Mouse (Mus musculus) neural tube, embryonic 12.5 days (tissue): ENCODE measurements around the gene Rcor1. TPM values are rescaled to one million over a fixed set of nuclear protein-coding genes. Genes with fewer than 3 reads are reported as not detected.

Experiments
- ATAC-seq: fragments of 200-750 bp; cut with Nextera tagmentation; 2 replicates; pipeline ENCODE4 v1.8.0; 2017; ENCODE audit warnings: low read depth, mild to moderate bottlenecking, moderate TSS enrichment, moderate library complexity; ENCODE audit not compliant: low FRiP score
- H3K27ac ChIP-seq: fragments of 300-500 bp; sonication (generic); 2 replicates; pipeline ENCODE4 v1.5.1; 2016
- H3K27me3 ChIP-seq: fragments of 300-500 bp; sonication (generic); replicated peaks from 2 replicates; pipeline ENCODE4 v1.6.1; 2016; ENCODE audit warnings: mild to moderate bottlenecking
- H3K36me3 ChIP-seq: fragments of 300-500 bp; sonication (generic); 2 replicates; pipeline ENCODE4 v1.6.1; 2016; ENCODE audit warnings: mild to moderate bottlenecking
- H3K4me1 ChIP-seq: fragments of 300-500 bp; sonication (generic); 2 replicates; pipeline ENCODE4 v1.6.1; 2016
- H3K4me2 ChIP-seq: fragments of 300-500 bp; sonication (generic); replicated peaks from 2 replicates; pipeline ENCODE4 v1.6.1; 2016; ENCODE audit warnings: mild to moderate bottlenecking
- H3K4me3 ChIP-seq: fragments of 300-500 bp; sonication (generic); 2 replicates; pipeline ENCODE4 v1.5.1; 2016
- H3K9ac ChIP-seq: fragments of 300-500 bp; sonication (generic); 2 replicates; pipeline ENCODE4 v1.6.1; 2016; ENCODE audit warnings: mild to moderate bottlenecking
- H3K9me3 ChIP-seq: fragments of 300-500 bp; sonication (generic); 2 replicates; pipeline ENCODE4 v1.6.1; 2016; ENCODE audit warnings: mild to moderate bottlenecking
- WGBS: fragments of 180-500 bp; shearing (Covaris S2); methylation state at CpG from one replicate; pipeline ENCODE4 v1.1.7; 2016; 5-methylcytosine and 5-hydroxymethylcytosine counted together
- polyA plus RNA-seq: library from polyadenylated mRNA; unstranded; fragments of >200 nt; fragmentation: Nextera tagmentation; extraction: Ambion mirVana; gene quantifications from 2 replicates; pipeline ENCODE4 v1.2.1, GENCODE M21; 2016

The Rcor1 gene
- polyA plus RNA-seq, 1 experiment from 2014 or later: 7.9 TPM

DNA sequence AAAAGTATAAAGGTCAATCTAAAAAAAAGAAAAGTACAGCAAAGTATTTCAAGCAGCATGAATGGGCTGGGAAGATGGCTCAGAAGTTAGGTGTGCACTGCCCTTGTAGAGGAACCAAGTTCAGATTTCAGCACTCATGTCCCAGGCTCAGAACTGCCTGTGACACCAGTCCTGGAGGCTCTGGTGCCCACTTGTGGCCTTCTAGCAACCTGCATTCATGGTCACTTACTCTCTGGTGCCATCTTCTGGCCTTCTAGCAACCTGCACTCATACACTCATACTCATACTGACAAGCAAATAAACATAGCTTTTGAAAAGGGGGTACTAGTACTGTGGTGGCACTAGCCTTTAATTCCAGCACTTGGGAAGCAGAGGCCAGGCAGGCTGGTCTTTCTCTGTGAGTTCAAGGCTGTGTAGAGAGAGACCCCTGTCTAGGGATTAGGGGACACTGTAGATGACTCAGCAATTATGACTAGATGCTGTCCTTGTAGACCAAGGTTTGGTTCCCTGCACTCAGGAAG lies 83.2 kb downstream of the Rcor1 start:
- peaks cover 4% of the 10 kb centered on the region; the same call in 1 of the 2 replicates for H3K4me1 ChIP-seq
- no peak overlapping the region for H3K4me3 ChIP-seq
- no peak for ATAC-seq
- H3K36me3 ChIP-seq: peaks cover 17% of the 10 kb centered on the region
- H3K9me3 ChIP-seq: peaks cover 4% of the 10 kb centered on the region; the same call in 1 of the 2 replicates
- H3K9ac ChIP-seq: no peak overlapping the region
- no peak overlapping the region for H3K4me2 ChIP-seq
- H3K27me3 ChIP-seq: no peaks in the 10 kb centered on the region
- no peak overlapping the region for H3K27ac ChIP-seq

DNA sequence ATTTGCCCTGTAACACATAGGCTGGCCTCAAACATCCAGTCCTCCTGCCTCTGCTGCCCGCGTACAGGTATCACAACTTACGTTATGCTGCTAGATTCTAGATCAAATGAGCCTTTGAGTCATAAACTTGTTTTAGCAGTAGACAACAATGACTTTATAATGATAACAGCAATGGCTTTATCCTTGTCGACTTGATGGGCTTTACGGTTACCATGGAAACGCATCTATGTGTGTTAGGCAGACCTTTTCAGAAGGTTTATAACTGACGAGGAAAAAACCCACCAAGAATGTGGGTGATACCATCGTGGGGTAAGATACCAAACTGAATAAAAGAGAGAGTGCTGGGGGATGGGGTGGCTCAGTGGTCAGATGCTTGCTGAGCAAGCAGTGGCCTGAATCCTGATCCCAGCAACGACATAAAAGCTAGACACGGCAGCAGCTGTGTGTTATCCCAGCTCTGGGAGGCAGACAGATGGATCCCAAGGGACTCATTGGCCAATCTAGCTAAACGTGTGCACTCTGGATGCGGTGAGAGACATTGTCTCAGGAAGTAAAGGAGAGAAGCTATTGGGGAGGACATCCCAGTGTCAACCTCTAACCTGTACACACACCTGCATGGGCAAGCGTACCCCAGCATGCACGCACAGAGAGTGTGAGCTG lies 85.6 kb downstream of the Rcor1 start:
- Histone ChIP-seq H3K27me3 (no peaks in the 10 kb centered on the region), H3K27ac (no peak overlapping the region), H3K9ac (no peak overlapping the region), H3K4me3 (no peak overlapping the region), H3K36me3 (0 out of 2 replicates have a peak, but pooled peaks cover under 1% of the 10 kb centered on the region), H3K4me1 (peaks cover 4% of the 10 kb centered on the region; the same call in 1 of the 2 replicates), H3K9me3 (peaks cover 4% of the 10 kb centered on the region; the same call in 1 of the 2 replicates), H3K4me2 (no peak overlapping the region)
- WGBS: 67% methylated on average over 14 of the region's 14 CpGs
- no peak for ATAC-seq

DNA sequence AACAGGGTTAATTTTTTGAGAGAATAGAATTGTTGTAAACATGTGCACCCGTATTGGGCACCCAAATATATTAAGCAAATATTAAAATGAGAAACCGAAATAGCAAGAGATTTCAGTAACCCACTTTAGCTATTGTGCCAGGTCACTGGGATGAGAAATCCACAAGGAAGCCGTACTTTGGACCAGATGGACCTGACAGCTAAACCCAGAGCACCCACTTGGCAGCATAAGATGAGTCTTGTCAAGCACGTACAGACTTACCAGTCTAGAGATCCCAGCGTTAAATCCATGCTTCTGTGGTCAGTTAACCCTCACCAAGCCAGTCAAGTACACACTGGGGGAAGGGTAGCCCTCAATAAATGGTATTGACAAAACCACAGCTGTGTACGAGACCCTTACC lies 86.5 kb downstream of the Rcor1 start:
- WGBS: 88% methylated on average over 6 of the region's 6 CpGs
- no peaks in the 10 kb centered on the region for H3K27me3 ChIP-seq
- no peak overlapping the region for H3K27ac ChIP-seq
- H3K4me3 ChIP-seq: no peak overlapping the region
- H3K36me3 ChIP-seq: no peaks in the 10 kb centered on the region
- no peak for ATAC-seq
- H3K4me2 ChIP-seq: no peak overlapping the region
- peaks cover 4% of the 10 kb centered on the region; the same call in 1 of the 2 replicates for H3K9me3 ChIP-seq
- H3K9ac ChIP-seq: no peak overlapping the region
- peaks cover 4% of the 10 kb centered on the region; the same call in 1 of the 2 replicates for H3K4me1 ChIP-seq

- Histone ChIP-seq H3K36me3 (no peaks in the 10 kb centered on the region), H3K27ac (no peak overlapping the region), H3K9me3 (no peaks in the 10 kb centered on the region), H3K4me2 (no peak overlapping the region), H3K4me3 (no peak overlapping the region), H3K4me1 (no peaks in the 10 kb centered on the region), H3K27me3 (no peaks in the 10 kb centered on the region), H3K9ac (no peak overlapping the region)
- no peak for ATAC-seq
- 89% methylated on average over 7 of the region's 7 CpGs for WGBS
These were observed 95.0 kb downstream of the Rcor1 start for GRCm38 (mm10) chr12:111134169-111134568.

GRCm38 (mm10) chr12:111134791-111135733 lies 95.9 kb downstream of the Rcor1 start:
- no peak overlapping the region for H3K27ac ChIP-seq
- 76% methylated on average over 19 of the region's 19 CpGs for WGBS

GRCm38 (mm10) chr12:111135953-111136352 lies 96.8 kb downstream of the Rcor1 start:
- no peak overlapping the region for H3K4me3 ChIP-seq
- no peak for ATAC-seq

More at GRCm38 (mm10) chr12:111134791-111135733, 95.9 kb downstream of the Rcor1 start:
- ATAC-seq: no peak
- H3K9me3 ChIP-seq: no peaks in the 10 kb centered on the region
- H3K36me3 ChIP-seq: no peaks in the 10 kb centered on the region
- H3K9ac ChIP-seq: no peak overlapping the region
- no peaks in the 10 kb centered on the region for H3K27me3 ChIP-seq
- no peak overlapping the region for H3K4me3 ChIP-seq
- H3K4me1 ChIP-seq: no peaks in the 10 kb centered on the region
- no peak overlapping the region for H3K4me2 ChIP-seq

DNA sequence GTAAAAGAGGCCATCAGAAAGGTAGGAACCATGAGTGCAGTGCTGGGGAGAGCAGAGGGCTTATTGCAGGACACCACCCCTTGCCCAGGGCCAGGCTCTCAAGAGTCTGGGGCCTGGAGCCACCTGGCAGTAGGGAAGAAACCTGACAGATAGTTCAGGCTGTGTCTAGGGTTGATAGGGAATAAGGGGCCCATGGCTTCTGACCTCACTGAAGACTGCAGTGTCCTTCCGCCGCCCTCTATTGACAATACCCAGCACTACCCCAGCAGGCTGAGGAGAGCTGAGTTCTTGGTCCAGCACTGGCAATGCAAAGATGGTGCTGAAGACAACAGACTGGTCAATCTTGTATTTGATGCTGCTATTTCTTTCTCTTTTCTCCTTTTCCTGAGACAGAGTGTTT lies 97.9 kb downstream of the Rcor1 start:
- Histone ChIP-seq H3K4me1 (no peaks in the 10 kb centered on the region), H3K27ac (no peak overlapping the region), H3K27me3 (no peaks in the 10 kb centered on the region), H3K9me3 (no peaks in the 10 kb centered on the region), H3K4me2 (no peak overlapping the region), H3K4me3 (no peak overlapping the region), H3K36me3 (no peaks in the 10 kb centered on the region), H3K9ac (no peak overlapping the region)
- 58% methylated on average over 2 of the region's 2 CpGs for WGBS
- ATAC-seq: no peak

More at GRCm38 (mm10) chr12:111135953-111136352, 96.8 kb downstream of the Rcor1 start:
- Histone ChIP-seq H3K27ac (no peak overlapping the region), H3K9ac (no peak overlapping the region), H3K4me1 (no peaks in the 10 kb centered on the region), H3K4me2 (no peak overlapping the region), H3K36me3 (no peaks in the 10 kb centered on the region), H3K27me3 (no peaks in the 10 kb centered on the region), H3K9me3 (no peaks in the 10 kb centered on the region)
- WGBS: 77% methylated on average over 3 of the region's 3 CpGs

- no peaks in the 10 kb centered on the region for H3K36me3 ChIP-seq
- peak; percentile 72 for ATAC-seq
- H3K4me2 ChIP-seq: peak overlapping the region; percentile 47
- no peaks in the 10 kb centered on the region for H3K9me3 ChIP-seq
- WGBS: 10% methylated on average over 12 of the region's 12 CpGs
- H3K4me1 ChIP-seq: peaks cover 21% of the 10 kb centered on the region
- peak overlapping the region; percentile 64; the same call in 1 of the 2 replicates for H3K27ac ChIP-seq
- H3K9ac ChIP-seq: peak overlapping the region; percentile 29; the same call in 1 of the 2 replicates
- H3K27me3 ChIP-seq: no peaks in the 10 kb centered on the region
- H3K4me3 ChIP-seq: no peak overlapping the region
These were observed 103.9 kb downstream of the Rcor1 start for GRCm38 (mm10) chr12:111143005-111143508.

DNA sequence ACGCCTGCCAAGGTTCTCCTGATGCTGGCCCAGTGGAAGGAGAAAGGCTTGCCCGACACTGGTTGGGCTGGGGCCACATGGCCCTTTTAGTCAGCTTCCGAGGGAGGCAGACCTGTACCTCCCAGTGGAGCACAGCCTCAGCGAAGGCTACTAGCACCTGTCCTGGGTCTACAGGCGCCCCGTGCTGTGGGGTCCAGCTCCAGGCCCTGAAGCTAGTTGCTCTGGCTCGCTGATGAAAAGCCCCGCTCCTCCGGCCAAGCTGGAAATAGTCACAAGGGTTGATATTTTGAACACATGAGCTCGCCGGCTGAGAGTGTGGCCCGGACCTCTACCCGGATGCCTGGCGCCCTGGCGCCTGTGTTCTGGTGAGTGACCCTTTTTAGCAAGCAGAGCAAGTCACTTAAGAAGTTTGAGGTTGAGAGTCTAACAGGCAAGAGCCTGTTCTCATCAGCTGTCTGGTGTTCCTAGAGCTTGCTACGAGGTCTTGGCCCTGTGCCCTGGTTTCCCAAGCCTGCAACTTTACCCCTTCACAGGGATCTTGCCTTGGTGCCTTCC lies 104.4 kb downstream of the Rcor1 start:
- ATAC-seq: peak; percentile 17; the same call in 1 of the 2 replicates
- peaks cover 21% of the 10 kb centered on the region for H3K4me1 ChIP-seq
- peak overlapping the region; percentile 47 for H3K4me2 ChIP-seq
- no peaks in the 10 kb centered on the region for H3K36me3 ChIP-seq
- H3K4me3 ChIP-seq: no peak overlapping the region
- H3K9me3 ChIP-seq: no peaks in the 10 kb centered on the region
- H3K9ac ChIP-seq: peak overlapping the region; percentile 29; the same call in 1 of the 2 replicates
- peak overlapping the region; percentile 64; the same call in 1 of the 2 replicates for H3K27ac ChIP-seq
- no peaks in the 10 kb centered on the region for H3K27me3 ChIP-seq
- 69% methylated on average over 16 of the region's 16 CpGs for WGBS

DNA sequence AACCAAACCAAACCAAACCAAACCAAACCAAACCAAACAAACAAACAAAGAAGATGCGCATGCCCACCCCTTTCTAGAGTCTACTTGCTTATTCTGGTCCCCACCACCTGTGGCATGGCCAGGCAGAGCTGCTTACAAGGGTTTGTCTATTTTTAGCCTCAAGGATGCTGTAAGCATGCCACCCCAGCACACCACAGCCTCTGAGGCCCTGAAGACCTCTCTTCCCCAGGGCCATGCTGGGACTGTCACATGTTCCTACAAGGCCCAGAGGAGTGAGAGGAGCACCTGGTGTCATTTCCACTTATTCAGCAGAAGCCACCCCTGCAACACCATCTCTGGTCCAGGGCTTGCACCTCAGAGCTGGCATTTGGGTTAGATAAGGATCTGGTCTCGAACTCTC lies 105.4 kb downstream of the Rcor1 start:
- WGBS: 98% methylated on average over 2 of the region's 2 CpGs
- H3K27me3 ChIP-seq: no peaks in the 10 kb centered on the region
- H3K27ac ChIP-seq: no peak overlapping the region
- no peaks in the 10 kb centered on the region for H3K36me3 ChIP-seq
- peaks cover 21% of the 10 kb centered on the region for H3K4me1 ChIP-seq
- no peak for ATAC-seq
- no peak overlapping the region for H3K4me3 ChIP-seq
- no peaks in the 10 kb centered on the region for H3K9me3 ChIP-seq
- no peak overlapping the region for H3K9ac ChIP-seq
- no peak overlapping the region for H3K4me2 ChIP-seq

DNA sequence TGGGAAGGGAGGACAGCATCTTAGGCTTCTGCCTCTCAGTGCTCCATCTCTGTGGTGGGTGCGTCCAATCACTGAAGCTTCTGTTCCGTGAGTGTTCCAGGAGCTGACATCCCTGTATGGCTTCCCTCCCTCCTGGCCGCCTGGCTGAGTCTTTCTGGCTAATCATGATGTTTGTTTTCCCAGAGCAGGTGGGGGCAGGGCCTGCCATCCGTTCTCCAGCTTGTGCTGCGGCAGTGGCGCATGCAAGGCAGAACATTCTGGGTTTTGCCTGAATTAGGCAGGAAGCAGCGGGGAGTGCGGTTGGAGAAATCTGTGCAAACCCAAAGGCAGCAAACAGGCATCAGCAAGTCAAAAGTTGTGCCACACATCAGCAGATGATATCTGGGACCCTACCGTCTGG lies 106.1 kb downstream of the Rcor1 start:
- H3K27me3 ChIP-seq: no peaks in the 10 kb centered on the region
- WGBS: 59% methylated on average over 9 of the region's 9 CpGs
- no peak overlapping the region for H3K27ac ChIP-seq
- no peaks in the 10 kb centered on the region for H3K9me3 ChIP-seq
- no peak for ATAC-seq
- no peak overlapping the region for H3K4me3 ChIP-seq
- H3K4me1 ChIP-seq: peaks cover 21% of the 10 kb centered on the region
- H3K9ac ChIP-seq: no peak overlapping the region
- H3K36me3 ChIP-seq: no peaks in the 10 kb centered on the region
- no peak overlapping the region for H3K4me2 ChIP-seq
